Mouse (Mus musculus): ENCODE data around the gene Ptprk. TPM values are rescaled to one million over a fixed set of nuclear protein-coding genes. Genes with fewer than 3 reads are reported as not detected.
A peak's percentile ranks its signal among the peaks of the same experiment; 100 is the strongest.

The Ptprk gene
- polyA plus RNA-seq, 1 experiment, result 0.16 TPM

DNA sequence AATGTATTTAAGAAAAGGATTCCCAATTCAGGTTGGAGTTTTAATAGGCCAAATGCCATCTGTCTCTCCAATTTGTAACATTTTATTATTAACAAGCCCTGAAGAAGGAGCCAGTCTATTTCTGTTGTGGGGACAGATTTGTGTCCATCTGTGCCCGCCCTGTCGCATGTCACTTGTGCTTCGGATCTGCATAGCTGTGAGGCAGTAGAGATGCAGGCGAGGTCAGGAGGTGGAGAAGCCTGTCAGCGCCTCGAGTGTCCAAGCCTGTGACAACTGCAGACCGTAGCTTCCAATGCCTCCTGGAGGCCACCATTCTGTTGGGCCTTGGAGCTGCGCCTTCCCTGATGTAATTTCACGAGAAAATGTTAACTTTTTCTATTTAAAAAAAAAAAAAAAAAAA is 417.6 kb downstream of the Ptprk start:
- Histone ChIP-seq H3K4me3 (replicated peaks) (peak overlapping the region; percentile 14), H3K9me3 (no peaks in the 10 kb centered on the region), H3K4me1 (no peaks in the 10 kb centered on the region), H3K36me3 (replicated peaks; ENCODE audit: low read length) (no peaks in the 10 kb centered on the region), H3K27me3 (replicated peaks) (no peaks in the 10 kb centered on the region)
- TF ChIP-seq GATA1 (IDR thresholded peaks at IDR 0.05; ENCODE audit: borderline replicate concordance, low read length) (no peak), FLI1 (IDR thresholded peaks at IDR 0.05; ENCODE audit: low read length) (no peak)

DNA sequence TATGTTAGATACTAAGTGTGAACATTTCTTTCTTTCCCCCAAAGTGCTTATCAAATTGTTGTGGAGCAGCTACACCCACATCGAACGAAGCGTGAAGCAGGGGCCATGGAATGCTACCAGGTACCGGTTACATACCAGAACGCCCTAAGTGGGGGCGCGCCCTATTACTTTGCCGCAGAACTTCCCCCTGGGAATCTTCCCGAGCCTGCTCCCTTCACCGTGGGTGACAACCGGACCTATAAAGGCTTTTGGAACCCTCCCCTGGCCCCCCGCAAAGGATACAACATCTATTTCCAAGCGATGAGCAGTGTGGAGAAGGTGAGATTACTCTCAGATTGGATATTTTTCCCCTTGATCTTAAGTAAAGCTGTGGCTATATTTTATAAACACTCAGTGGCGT is 418.2 kb downstream of the Ptprk start:
- H3K27me3 ChIP-seq (replicated peaks), result no peaks in the 10 kb centered on the region
- no peak overlapping the region for H3K4me3 ChIP-seq (replicated peaks)
- no peaks in the 10 kb centered on the region for H3K9me3 ChIP-seq
- H3K4me1 ChIP-seq, result no peaks in the 10 kb centered on the region
- no peak for TF ChIP-seq GATA1 (IDR thresholded peaks at IDR 0.05; ENCODE audit: borderline replicate concordance, low read length)
- no peak for TF ChIP-seq FLI1 (IDR thresholded peaks at IDR 0.05; ENCODE audit: low read length)
- H3K36me3 ChIP-seq (replicated peaks; ENCODE audit: low read length), result no peaks in the 10 kb centered on the region

DNA sequence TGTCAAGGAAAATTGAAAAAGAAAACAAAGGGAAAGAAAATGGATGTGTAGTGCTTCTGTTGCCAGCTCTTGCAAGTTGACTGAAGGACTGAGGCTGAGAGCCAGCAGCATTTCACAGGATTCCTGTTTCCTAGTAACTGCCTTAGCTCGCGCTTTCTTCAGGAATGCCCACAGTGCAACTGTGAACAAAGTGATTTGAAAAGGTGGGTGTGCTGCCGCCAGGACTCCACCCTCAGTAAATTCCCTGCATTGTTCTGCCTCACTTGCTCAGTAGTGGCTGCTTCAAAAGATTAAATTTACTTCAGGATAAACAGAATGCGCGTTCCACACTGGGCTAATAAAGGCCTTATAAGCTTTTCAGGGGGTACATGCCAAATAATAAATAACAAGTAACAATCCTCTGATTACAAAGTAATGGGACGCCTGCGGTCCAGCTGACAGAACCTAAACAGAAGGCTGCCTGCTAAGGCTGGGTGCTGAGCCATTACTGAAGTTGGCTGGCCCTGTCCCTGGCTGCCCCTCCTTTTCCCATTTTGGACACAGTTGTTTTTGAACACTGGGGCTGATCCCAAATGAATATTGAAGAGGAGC is 418.7 kb downstream of the Ptprk start:
- Histone ChIP-seq H3K4me1 (peaks cover 1% of the 10 kb centered on the region; the same call in 1 of the 2 replicates), H3K36me3 (replicated peaks; ENCODE audit: low read length) (no peaks in the 10 kb centered on the region), H3K27me3 (replicated peaks) (no peaks in the 10 kb centered on the region), H3K4me3 (replicated peaks) (no peak overlapping the region), H3K9me3 (no peaks in the 10 kb centered on the region)
- TF ChIP-seq GATA1 (IDR thresholded peaks at IDR 0.05; ENCODE audit: borderline replicate concordance, low read length) (no peak), FLI1 (IDR thresholded peaks at IDR 0.05; ENCODE audit: low read length) (no peak)

DNA sequence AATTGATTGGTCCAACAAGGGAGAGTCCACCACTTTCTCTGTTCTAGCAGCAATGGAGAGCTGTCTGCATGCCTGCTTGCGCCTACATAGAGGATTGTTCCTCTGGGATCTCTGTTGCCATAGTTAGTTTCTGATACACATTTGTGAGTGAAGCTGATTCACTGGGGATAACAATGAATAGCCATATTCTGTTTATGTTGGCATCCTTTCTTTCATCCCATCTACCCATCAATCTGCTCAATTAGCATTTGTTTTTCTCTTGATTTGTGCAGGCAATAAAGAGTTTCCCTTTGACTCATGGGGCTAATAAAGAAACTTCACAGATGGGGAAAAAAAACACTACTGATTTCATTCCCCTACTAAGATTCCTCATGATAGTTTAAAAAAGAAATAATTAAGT is 423.2 kb downstream of the Ptprk start:
- no peaks in the 10 kb centered on the region for H3K36me3 ChIP-seq (replicated peaks; ENCODE audit: low read length)
- no peaks in the 10 kb centered on the region for H3K27me3 ChIP-seq (replicated peaks)

DNA sequence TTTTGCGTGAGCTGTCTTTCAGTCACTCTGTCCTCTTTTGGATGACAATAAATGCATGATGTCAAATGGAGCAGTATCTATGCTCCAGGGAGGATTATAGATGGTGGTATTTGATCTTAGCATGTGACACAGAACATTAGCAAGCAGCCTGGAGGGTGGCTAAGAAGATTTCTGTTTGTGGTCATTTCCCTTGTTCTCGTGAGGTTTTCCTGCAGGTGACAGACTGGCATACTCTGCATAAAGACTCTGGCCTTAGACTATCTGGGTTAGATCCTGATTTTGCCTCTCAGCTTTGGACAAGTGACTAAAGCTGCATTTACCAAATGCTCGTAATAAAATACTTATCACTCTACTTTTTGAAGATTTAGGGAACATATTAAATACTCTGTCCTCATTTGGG is 423.9 kb downstream of the Ptprk start:
- TF ChIP-seq GATA1 (IDR thresholded peaks at IDR 0.05; ENCODE audit: borderline replicate concordance, low read length), result no peak
- no peak for TF ChIP-seq FLI1 (IDR thresholded peaks at IDR 0.05; ENCODE audit: low read length)
- Histone ChIP-seq H3K36me3 (replicated peaks; ENCODE audit: low read length) (no peaks in the 10 kb centered on the region), H3K9me3 (no peaks in the 10 kb centered on the region), H3K4me1 (peaks cover 6% of the 10 kb centered on the region; the same call in 1 of the 2 replicates), H3K27me3 (replicated peaks) (no peaks in the 10 kb centered on the region), H3K4me3 (replicated peaks) (no peak overlapping the region)

More for the DNA sequence above, 423.2 kb downstream of the Ptprk start:
- TF ChIP-seq GATA1 (IDR thresholded peaks at IDR 0.05; ENCODE audit: borderline replicate concordance, low read length) (no peak), FLI1 (IDR thresholded peaks at IDR 0.05; ENCODE audit: low read length) (no peak)
- H3K4me1 ChIP-seq, result peaks cover 6% of the 10 kb centered on the region; the same call in 1 of the 2 replicates
- no peak overlapping the region for H3K4me3 ChIP-seq (replicated peaks)
- H3K9me3 ChIP-seq, result no peaks in the 10 kb centered on the region

DNA sequence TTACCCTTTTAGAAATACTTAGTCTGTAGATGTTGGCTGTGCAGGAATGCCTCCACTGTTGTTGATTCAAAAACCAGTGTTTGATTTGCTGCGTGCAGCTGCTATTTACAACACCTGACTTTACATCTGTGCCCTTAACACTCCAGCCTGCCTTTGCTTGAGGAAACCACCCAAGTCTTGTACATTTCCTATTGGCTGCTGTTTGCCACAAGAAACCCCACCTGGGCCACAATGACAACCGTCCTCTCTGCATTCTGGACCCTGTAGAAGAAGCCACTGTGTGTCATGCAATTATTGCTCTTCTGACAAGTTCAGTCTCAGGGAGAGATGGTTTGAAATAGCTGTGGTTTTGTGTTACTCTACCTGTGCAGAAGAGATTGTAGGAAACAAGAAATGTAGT is 439.0 kb downstream of the Ptprk start:
- no peaks in the 10 kb centered on the region for H3K9me3 ChIP-seq
- H3K36me3 ChIP-seq (replicated peaks; ENCODE audit: low read length), result no peaks in the 10 kb centered on the region
- H3K27me3 ChIP-seq (replicated peaks), result no peaks in the 10 kb centered on the region
- TF ChIP-seq FLI1 (IDR thresholded peaks at IDR 0.05; ENCODE audit: low read length) (no peak), GATA1 (IDR thresholded peaks at IDR 0.05; ENCODE audit: borderline replicate concordance, low read length) (no peak)
- H3K4me3 ChIP-seq (replicated peaks), result no peak overlapping the region
- peaks cover 48% of the 10 kb centered on the region for H3K4me1 ChIP-seq

DNA sequence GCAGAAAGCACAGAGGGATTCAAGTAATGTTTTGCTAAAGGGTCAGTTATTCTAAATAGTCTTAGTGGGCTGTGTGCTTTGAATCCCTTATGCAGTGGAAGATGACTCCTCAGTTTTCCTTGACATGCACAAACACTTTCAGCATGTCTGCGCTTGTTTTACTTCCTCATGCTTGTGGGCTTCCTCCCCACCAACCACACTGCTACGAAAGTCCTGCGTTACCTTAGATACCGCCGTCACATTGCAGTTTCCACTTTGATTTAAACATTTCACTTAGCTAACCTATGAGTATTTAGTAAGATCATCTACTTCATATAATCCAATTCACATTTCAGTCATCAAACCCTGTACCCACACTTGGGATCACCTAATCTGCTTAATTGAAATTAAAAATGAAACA is 441.5 kb downstream of the Ptprk start:
- H3K4me1 ChIP-seq, result peaks cover 72% of the 10 kb centered on the region
- H3K4me3 ChIP-seq (replicated peaks), result peak overlapping the region; percentile 86
- no peak for TF ChIP-seq GATA1 (IDR thresholded peaks at IDR 0.05; ENCODE audit: borderline replicate concordance, low read length)
- no peak for TF ChIP-seq FLI1 (IDR thresholded peaks at IDR 0.05; ENCODE audit: low read length)
- no peaks in the 10 kb centered on the region for H3K9me3 ChIP-seq
- no peaks in the 10 kb centered on the region for H3K27me3 ChIP-seq (replicated peaks)
- H3K36me3 ChIP-seq (replicated peaks; ENCODE audit: low read length), result no peaks in the 10 kb centered on the region

DNA sequence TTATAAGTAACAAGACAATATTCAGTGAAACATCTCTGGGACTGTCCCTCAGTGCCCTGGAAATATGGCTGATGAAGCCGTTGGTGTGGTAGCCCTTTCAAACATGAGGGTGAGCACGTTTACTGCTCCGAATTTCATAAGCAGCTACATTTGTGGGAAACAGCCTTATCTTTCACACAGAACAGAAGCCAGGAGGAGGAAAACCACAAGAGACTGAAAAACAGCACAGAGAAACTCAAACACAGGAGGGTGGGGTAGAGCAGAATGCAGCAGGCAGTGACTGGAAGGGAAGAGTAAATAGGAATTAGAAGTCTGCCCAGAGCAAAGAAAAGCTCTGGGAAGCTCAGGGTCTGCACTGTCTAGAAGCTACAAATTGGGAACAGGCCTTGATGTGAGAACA is 443.7 kb downstream of the Ptprk start:
- H3K4me1 ChIP-seq, result peaks cover 88% of the 10 kb centered on the region

DNA sequence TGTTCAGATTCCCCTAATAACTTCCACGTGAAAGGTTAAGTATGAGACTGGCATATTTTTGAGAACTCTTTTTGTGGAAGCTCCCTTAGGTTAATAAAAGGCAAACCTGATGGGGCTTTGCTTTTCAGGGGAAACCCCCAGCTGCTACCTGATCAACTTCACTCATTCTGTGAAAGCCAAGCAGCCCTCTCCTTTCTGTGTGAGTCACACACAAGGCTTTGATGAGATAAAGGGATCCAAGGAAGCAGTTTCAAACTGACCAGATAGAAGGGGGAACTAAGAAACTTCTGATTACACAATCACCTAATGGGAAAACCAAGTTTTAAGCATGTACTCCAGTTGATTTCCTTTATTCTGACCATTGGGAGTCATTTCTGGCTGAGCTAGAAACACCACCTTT is 445.2 kb downstream of the Ptprk start:
- H3K9me3 ChIP-seq, result no peaks in the 10 kb centered on the region
- H3K4me3 ChIP-seq (replicated peaks), result no peak overlapping the region
- peaks cover 87% of the 10 kb centered on the region for H3K4me1 ChIP-seq

More for the DNA sequence above, 443.7 kb downstream of the Ptprk start:
- TF ChIP-seq FLI1 (IDR thresholded peaks at IDR 0.05; ENCODE audit: low read length) (no peak), GATA1 (IDR thresholded peaks at IDR 0.05; ENCODE audit: borderline replicate concordance, low read length) (peak; percentile 14; the same call in 1 of the 3 replicates)
- no peaks in the 10 kb centered on the region for H3K27me3 ChIP-seq (replicated peaks)
- H3K4me3 ChIP-seq (replicated peaks), result peak overlapping the region; percentile 80
- no peaks in the 10 kb centered on the region for H3K36me3 ChIP-seq (replicated peaks; ENCODE audit: low read length)
- H3K9me3 ChIP-seq, result no peaks in the 10 kb centered on the region

DNA sequence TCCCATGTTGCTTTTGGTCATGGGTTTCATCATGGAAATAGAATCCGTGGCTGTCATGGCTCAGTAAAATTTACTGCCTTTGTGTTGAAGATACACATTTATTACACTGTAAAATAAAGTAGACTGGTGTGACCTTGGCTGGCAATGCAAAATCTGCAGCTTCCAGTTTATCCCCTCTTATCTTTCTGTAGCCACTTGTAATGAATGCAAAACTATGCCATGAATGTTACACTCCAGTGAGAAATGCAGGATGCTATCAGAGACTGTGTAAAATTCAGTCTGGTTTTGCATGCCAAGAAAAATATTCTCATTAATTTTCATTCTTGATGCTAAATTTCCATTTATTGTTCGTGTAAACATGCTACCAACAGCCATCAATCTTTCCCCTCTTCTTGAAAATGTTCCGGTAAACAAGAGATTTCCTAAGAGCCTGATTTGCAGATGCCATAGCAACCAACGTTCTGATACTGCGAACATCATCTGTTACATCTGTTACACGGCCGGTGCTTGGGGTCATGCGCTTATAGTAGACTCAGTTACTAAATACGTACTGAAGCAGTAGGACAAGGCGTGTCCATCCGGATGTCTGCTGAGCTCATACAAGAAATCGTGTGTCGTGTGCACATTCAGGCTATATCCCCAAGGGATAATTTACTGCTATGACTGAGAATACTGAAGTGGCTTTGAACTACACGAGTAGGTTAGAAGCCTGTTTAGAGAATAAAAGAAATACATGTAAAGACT is 449.5 kb downstream of the Ptprk start:
- no peak for TF ChIP-seq GATA1 (IDR thresholded peaks at IDR 0.05; ENCODE audit: borderline replicate concordance, low read length)
- TF ChIP-seq FLI1 (IDR thresholded peaks at IDR 0.05; ENCODE audit: low read length), result no peak

More for the DNA sequence above, 445.2 kb downstream of the Ptprk start:
- Histone ChIP-seq H3K27me3 (replicated peaks) (no peaks in the 10 kb centered on the region), H3K36me3 (replicated peaks; ENCODE audit: low read length) (no peaks in the 10 kb centered on the region)
- no peak for TF ChIP-seq FLI1 (IDR thresholded peaks at IDR 0.05; ENCODE audit: low read length)
- TF ChIP-seq GATA1 (IDR thresholded peaks at IDR 0.05; ENCODE audit: borderline replicate concordance, low read length), result no peak

More for the DNA sequence above, 449.5 kb downstream of the Ptprk start:
- Histone ChIP-seq H3K4me3 (replicated peaks) (no peak overlapping the region), H3K27me3 (replicated peaks) (no peaks in the 10 kb centered on the region), H3K4me1 (peaks cover 44% of the 10 kb centered on the region), H3K9me3 (no peaks in the 10 kb centered on the region), H3K36me3 (replicated peaks; ENCODE audit: low read length) (no peaks in the 10 kb centered on the region)

All from megakaryocyte, embryonic 14.5 days (primary cell).